Mouse (Mus musculus) brain, embryonic 14.5 days (tissue): ENCODE results near the gene Pdcd2l.

Experiments
- CTCF ChIP-seq: fragments of 200-500 bp; IDR thresholded peaks from 2 replicates; pipeline ENCODE4 v1.5.1; 2012; ENCODE audit warnings: inconsistent platforms, mild to moderate bottlenecking, moderate library complexity, borderline replicate concordance; ENCODE audit not compliant: insufficient read depth, insufficient read length; ENCODE audit errors: extremely low read depth
- POLR2A ChIP-seq: fragments of 200-500 bp; IDR thresholded peaks from 2 replicates; pipeline ENCODE4 v1.6.1; 2012; ENCODE audit warnings: mild to moderate bottlenecking, inconsistent platforms, borderline replicate concordance; ENCODE audit not compliant: poor library complexity, insufficient read depth, insufficient read length, severe bottlenecking; ENCODE audit errors: extremely low read depth

DNA sequence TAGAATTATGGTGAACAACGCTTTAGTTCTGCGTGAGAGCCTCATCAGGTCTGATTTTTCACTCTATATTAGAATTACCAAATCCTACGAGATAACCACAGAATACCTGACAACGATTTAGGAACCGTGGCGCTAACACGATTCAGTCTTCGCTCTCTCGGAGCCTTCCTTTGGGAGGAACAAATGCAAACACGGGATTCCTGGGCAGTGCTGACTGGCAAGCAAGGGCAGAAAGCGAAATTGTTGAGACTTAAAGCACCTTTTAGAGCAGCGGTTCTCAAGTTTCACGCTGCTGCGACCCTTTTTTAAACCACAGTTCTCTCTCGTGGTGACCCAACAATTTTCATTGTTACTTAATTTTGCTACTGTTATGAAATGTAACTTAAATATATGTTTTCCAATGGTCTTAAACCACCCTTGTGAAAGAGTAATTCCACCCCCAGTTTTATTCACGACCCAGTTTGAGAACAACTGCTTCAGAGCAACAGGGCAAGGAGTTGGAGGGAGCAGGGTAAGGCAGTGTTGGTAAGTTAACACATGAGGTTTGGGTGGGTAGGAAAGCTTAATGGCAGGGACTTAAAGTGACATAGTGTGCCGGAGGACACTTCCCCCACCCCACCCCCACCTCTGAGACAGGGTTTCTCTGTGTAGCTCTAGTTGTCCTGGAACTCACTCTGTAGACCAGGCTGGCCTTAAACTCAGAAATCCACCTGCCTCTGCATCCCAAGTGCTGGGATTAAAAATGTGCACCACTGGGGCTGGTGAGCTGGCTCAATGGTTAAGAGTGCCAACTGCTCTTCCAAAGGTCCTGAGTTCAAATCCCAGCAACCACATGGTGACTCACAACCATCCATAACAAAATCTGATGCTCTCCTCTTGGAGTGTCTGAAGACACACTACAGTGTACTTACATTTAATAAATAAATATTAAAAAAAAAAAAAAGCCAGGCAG, 38.4 kb upstream of the Pdcd2l start:
- TF ChIP-seq CTCF (no peak), POLR2A (no peak)
